Mouse (Mus musculus) spleen, postnatal 10 days (tissue): ENCODE data around the gene Edf1.
A peak's percentile ranks its signal among the peaks of the same experiment; 100 is the strongest.

Experiments used
- DNase-seq, 2 experiments: peaks; one replicate each; pipeline ENCODE4 v3.0.0; 2021 to 2022; ENCODE audit warnings: low spot score in 2 of 2

Gene Edf1

GRCm38 (mm10) chr2:25581901-25582301 lies 24.3 kb downstream of the Edf1 start:
- DNase-seq, result no peak

- DNase-seq, result no peak
These were observed 24.9 kb downstream of the Edf1 start for GRCm38 (mm10) chr2:25582466-25583119.

- DNase-seq, result no peak
These were observed 25.5 kb downstream of the Edf1 start for GRCm38 (mm10) chr2:25583120-25583481.

- DNase-seq, result no peak
These were observed 25.9 kb downstream of the Edf1 start for GRCm38 (mm10) chr2:25583571-25583970.

- DNase-seq, result no peak
These were observed 26.5 kb downstream of the Edf1 start for GRCm38 (mm10) chr2:25584152-25584551.

- no peak for DNase-seq
These were observed 27.2 kb downstream of the Edf1 start for GRCm38 (mm10) chr2:25584856-25585255.

GRCm38 (mm10) chr2:25585601-25586000 lies 28.0 kb downstream of the Edf1 start:
- no peak for DNase-seq

- no peak for DNase-seq
These were observed 29.6 kb downstream of the Edf1 start for GRCm38 (mm10) chr2:25587290-25587689.

- DNase-seq, result no peak
These were observed 30.7 kb downstream of the Edf1 start for GRCm38 (mm10) chr2:25588227-25588907.

- peak in 1 of 2 experiments; percentile 53 for DNase-seq
These were observed 34.2 kb downstream of the Edf1 start for GRCm38 (mm10) chr2:25591863-25592262.

- no peak for DNase-seq
These were observed 39.3 kb downstream of the Edf1 start for GRCm38 (mm10) chr2:25596765-25597510.

GRCm38 (mm10) chr2:25598749-25599148 lies 41.1 kb downstream of the Edf1 start:
- DNase-seq, result no peak

- DNase-seq, result no peak
These were observed 42.4 kb downstream of the Edf1 start for GRCm38 (mm10) chr2:25600037-25600436.

- DNase-seq, result no peak
These were observed 44.9 kb downstream of the Edf1 start for GRCm38 (mm10) chr2:25602526-25602925.

GRCm38 (mm10) chr2:25607761-25608622 lies 50.3 kb downstream of the Edf1 start, which contains the start of gene Rabl6:
Rabl6 (minus strand) TSS chr2:25608521.
- peak; percentile 78 to 90 for DNase-seq

GRCm38 (mm10) chr2:25608671-25609070 lies 51.0 kb downstream of the Edf1 start:
- DNase-seq, result no peak
